Mouse (Mus musculus) heart, embryonic 14.5 days (tissue): ENCODE data around the gene Cyth3. TPM values are rescaled to one million over a fixed set of nuclear protein-coding genes. Genes with fewer than 3 reads are reported as not detected.

ENCODE experiments used
- ATAC-seq: fragments of 200-750 bp; cut with Nextera tagmentation; 2 replicates; pipeline ENCODE4 v1.8.0; 2017; ENCODE audit warnings: low read depth, moderate TSS enrichment; ENCODE audit not compliant: insufficient number of reproducible peaks, insufficient read depth, low FRiP score
- H3K27ac ChIP-seq, 2 experiments: fragments of 200-500 bp in 1 of 2; fragments of 300-500 bp in 1 of 2; sonication (generic) in 1 of 2; replicated peaks in 1 of 2; 2 replicates each; pipeline ENCODE4 v1.5.1; 2012 to 2014; ENCODE audit warnings: low read depth in 2 of 2, low read length in 2 of 2, control low read depth in 1 of 2, mild to moderate bottlenecking in 1 of 2, mixed read lengths in 1 of 2; ENCODE audit not compliant: control insufficient read depth in 1 of 2, insufficient read depth in 1 of 2
- H3K27me3 ChIP-seq: fragments of 300-500 bp; sonication (generic); 2 replicates; pipeline ENCODE4 v1.6.1; 2014; ENCODE audit warnings: mild to moderate bottlenecking, low read length, control low read depth; ENCODE audit not compliant: control insufficient read depth, insufficient read depth
- H3K36me3 ChIP-seq: fragments of 300-500 bp; sonication (generic); 2 replicates; pipeline ENCODE4 v1.6.1; 2014; ENCODE audit warnings: mild to moderate bottlenecking, control low read depth, low read length, mixed read lengths; ENCODE audit not compliant: control insufficient read depth, insufficient read depth
- H3K4me1 ChIP-seq, 2 experiments: fragments of 200-500 bp in 1 of 2; fragments of 300-500 bp in 1 of 2; sonication (generic) in 1 of 2; 2 replicates each; pipeline ENCODE4 v1.6.1; 2012 to 2014; ENCODE audit warnings: low read length in 2 of 2, control low read depth in 1 of 2, mixed read lengths in 1 of 2; ENCODE audit not compliant: control insufficient read depth in 2 of 2, insufficient read depth in 2 of 2
- H3K4me2 ChIP-seq: fragments of 300-500 bp; sonication (generic); 2 replicates; pipeline ENCODE4 v1.6.1; 2014; ENCODE audit warnings: mild to moderate bottlenecking, low read length
- H3K4me3 ChIP-seq, 2 experiments: fragments of 200-500 bp in 1 of 2; fragments of 300-500 bp in 1 of 2; sonication (generic) in 1 of 2; 2 replicates each; pipeline ENCODE4 v1.5.1; 2012 to 2014; ENCODE audit warnings: low read length in 2 of 2, mild to moderate bottlenecking in 2 of 2, control low read depth in 1 of 2, low read depth in 1 of 2, moderate library complexity in 1 of 2; ENCODE audit not compliant: control insufficient read depth in 1 of 2, insufficient read depth in 1 of 2
- H3K9ac ChIP-seq: fragments of 300-500 bp; sonication (generic); 2 replicates; pipeline ENCODE4 v1.6.1; 2014; ENCODE audit warnings: mild to moderate bottlenecking, low read length
- H3K9me3 ChIP-seq: fragments of 300-500 bp; sonication (generic); 2 replicates; pipeline ENCODE4 v1.6.1; 2016; ENCODE audit warnings: low read length, control low read depth; ENCODE audit not compliant: control insufficient read depth
- WGBS: fragments of 180-500 bp; shearing (Covaris S2); extraction: QIAGEN DNeasy Blood & Tissue Kit; methylation state at CpG from one replicate; pipeline ENCODE4 v1.1.7; 2014; 5-methylcytosine and 5-hydroxymethylcytosine counted together
- polyA plus RNA-seq: library from polyadenylated mRNA; unstranded; fragments of >200 nt; fragmentation: Nextera tagmentation; extraction: Ambion mirVana; gene quantifications from 2 replicates; pipeline ENCODE4 v1.2.1, GENCODE M21; 2014

The Cyth3 gene
- polyA plus RNA-seq, 1 experiment from 2014 or later = 49.2 TPM

- 76% methylated on average over 2 of the region's 2 CpGs for WGBS
- H3K4me3 ChIP-seq = no peak overlapping the region
- H3K9me3 ChIP-seq = no peaks in the 10 kb centered on the region
- no peak overlapping the region for H3K9ac ChIP-seq
- H3K27ac ChIP-seq = no peak overlapping the region
- no peak overlapping the region for H3K4me2 ChIP-seq
- ATAC-seq = no peak
- H3K27me3 ChIP-seq = no peaks in the 10 kb centered on the region
- peaks cover 6 to 15% of the 10 kb centered on the region in 2 experiments for H3K4me1 ChIP-seq
- 0 out of 2 replicates have a peak, but pooled peaks cover 3% of the 10 kb centered on the region for H3K36me3 ChIP-seq
These were observed 25.2 kb downstream of the Cyth3 start for GRCm38 (mm10) chr5:143647412-143647811.

GRCm38 (mm10) chr5:143648058-143648457 is 25.8 kb downstream of the Cyth3 start:
- Histone ChIP-seq H3K4me2 (no peak overlapping the region), H3K36me3 (0 out of 2 replicates have a peak, but pooled peaks cover 3% of the 10 kb centered on the region), H3K4me1 (peaks cover 2 to 16% of the 10 kb centered on the region in 2 experiments; a peak in 3 of 4 replicates), H3K9ac (no peak overlapping the region), H3K9me3 (no peaks in the 10 kb centered on the region), H3K27ac (no peak overlapping the region), H3K4me3 (no peak overlapping the region), H3K27me3 (no peaks in the 10 kb centered on the region)
- no peak for ATAC-seq
- WGBS = 61% methylated on average over 2 of the region's 2 CpGs

- no peak overlapping the region for H3K4me3 ChIP-seq
- ATAC-seq = no peak
- WGBS = 86% methylated on average over 6 of the region's 6 CpGs
These were observed 26.9 kb downstream of the Cyth3 start for GRCm38 (mm10) chr5:143649168-143649567.

GRCm38 (mm10) chr5:143651855-143652631 is 29.8 kb downstream of the Cyth3 start:
- ATAC-seq = no peak
- no peak overlapping the region for H3K4me3 ChIP-seq
- H3K27me3 ChIP-seq = no peaks in the 10 kb centered on the region
- no peaks in the 10 kb centered on the region for H3K9me3 ChIP-seq
- no peak overlapping the region for H3K4me2 ChIP-seq
- WGBS = 76% methylated on average over 8 of the region's 8 CpGs
- no peak overlapping the region for H3K9ac ChIP-seq
- H3K27ac ChIP-seq = no peak overlapping the region
- 0 out of 2 replicates have a peak, but pooled peaks cover 3% of the 10 kb centered on the region for H3K36me3 ChIP-seq
- H3K4me1 ChIP-seq = peaks cover 27 to 50% of the 10 kb centered on the region in 2 experiments

More at GRCm38 (mm10) chr5:143649168-143649567, 26.9 kb downstream of the Cyth3 start:
- H3K36me3 ChIP-seq = 0 out of 2 replicates have a peak, but pooled peaks cover 3% of the 10 kb centered on the region
- no peak overlapping the region for H3K9ac ChIP-seq
- no peak overlapping the region for H3K4me2 ChIP-seq
- no peak overlapping the region for H3K27ac ChIP-seq
- H3K9me3 ChIP-seq = no peaks in the 10 kb centered on the region
- no peaks in the 10 kb centered on the region for H3K27me3 ChIP-seq
- peaks cover 5 to 21% of the 10 kb centered on the region in 2 experiments; a peak in 3 of 4 replicates for H3K4me1 ChIP-seq

- Histone ChIP-seq H3K9me3 (no peaks in the 10 kb centered on the region), H3K4me3 (no peak overlapping the region), H3K4me2 (no peak overlapping the region), H3K27ac (peak overlapping the region; percentile 28 to 63; a peak in 2 of 4 replicates), H3K4me1 (peaks cover 31 to 52% of the 10 kb centered on the region in 2 experiments), H3K27me3 (no peaks in the 10 kb centered on the region), H3K9ac (no peak overlapping the region), H3K36me3 (0 out of 2 replicates have a peak, but pooled peaks cover 3% of the 10 kb centered on the region)
- no peak for ATAC-seq
- 84% methylated on average over 5 of the region's 5 CpGs for WGBS
These were observed 31.2 kb downstream of the Cyth3 start for GRCm38 (mm10) chr5:143653497-143653896.

GRCm38 (mm10) chr5:143654670-143655510 is 32.6 kb downstream of the Cyth3 start:
- Histone ChIP-seq H3K27me3 (no peaks in the 10 kb centered on the region), H3K9me3 (no peaks in the 10 kb centered on the region), H3K9ac (0 out of 2 replicates have a peak overlapping the region, but pooled peaks have one; percentile 2), H3K27ac (peak overlapping the region; percentile 63 to 68), H3K36me3 (0 out of 2 replicates have a peak, but pooled peaks cover 3% of the 10 kb centered on the region), H3K4me3 (no peak overlapping the region), H3K4me1 (peaks cover 36 to 56% of the 10 kb centered on the region in 2 experiments), H3K4me2 (peak overlapping the region; percentile 2; the same call in 1 of the 2 replicates)
- ATAC-seq = no peak
- whole genome bisulfite sequencing = 20% methylated on average over 7 of the region's 7 CpGs

- ATAC-seq = no peak
- Histone ChIP-seq H3K27me3 (no peaks in the 10 kb centered on the region), H3K4me1 (peaks cover 36 to 56% of the 10 kb centered on the region in 2 experiments), H3K36me3 (0 out of 2 replicates have a peak, but pooled peaks cover 3% of the 10 kb centered on the region), H3K9ac (no peak overlapping the region), H3K4me2 (no peak overlapping the region), H3K9me3 (no peaks in the 10 kb centered on the region), H3K4me3 (no peak overlapping the region), H3K27ac (peak overlapping the region; percentile 63 to 68)
- WGBS = 46% methylated on average over 4 of the region's 4 CpGs
These were observed 33.3 kb downstream of the Cyth3 start for GRCm38 (mm10) chr5:143655511-143655943.
